Mouse (Mus musculus): ENCODE data around the gene Gstp2.

DNA sequence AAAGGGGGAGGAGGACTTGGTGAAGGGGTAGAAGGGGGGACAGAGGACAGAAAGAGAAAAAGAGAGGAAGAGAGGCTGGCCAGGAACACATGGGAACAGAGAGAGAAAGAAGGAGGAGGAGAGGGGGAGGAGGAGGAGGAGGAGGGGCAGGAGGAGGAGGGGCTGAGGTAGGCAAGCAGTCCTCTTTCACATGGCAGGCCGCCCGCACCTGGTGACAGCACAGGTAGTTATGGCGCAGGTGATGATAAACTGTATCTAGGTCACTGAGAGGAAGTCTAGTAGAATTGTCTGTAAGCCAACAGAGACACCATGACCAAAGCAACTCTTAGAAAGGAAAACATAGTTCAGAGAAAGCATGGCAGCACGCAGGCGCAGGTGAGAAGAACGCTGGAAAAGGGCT lies 25.6 kb upstream of the Gstp2 start:
- TF ChIP-seq CTCF (IDR thresholded peaks at IDR 0.05; ENCODE audit: low read depth): no peak
- TF ChIP-seq EP300 (IDR thresholded peaks at IDR 0.05; ENCODE audit: low read depth): no peak
